Mouse (Mus musculus): ENCODE results near the gene Kazn. TPM values are rescaled to one million over a fixed set of nuclear protein-coding genes. Genes with fewer than 3 reads are reported as not detected.
A peak's percentile ranks its signal among the peaks of the same experiment; 100 is the strongest.

Kazn gene
- polyA plus RNA-seq, 1 experiment from 2014 or later = 4.2 TPM

DNA sequence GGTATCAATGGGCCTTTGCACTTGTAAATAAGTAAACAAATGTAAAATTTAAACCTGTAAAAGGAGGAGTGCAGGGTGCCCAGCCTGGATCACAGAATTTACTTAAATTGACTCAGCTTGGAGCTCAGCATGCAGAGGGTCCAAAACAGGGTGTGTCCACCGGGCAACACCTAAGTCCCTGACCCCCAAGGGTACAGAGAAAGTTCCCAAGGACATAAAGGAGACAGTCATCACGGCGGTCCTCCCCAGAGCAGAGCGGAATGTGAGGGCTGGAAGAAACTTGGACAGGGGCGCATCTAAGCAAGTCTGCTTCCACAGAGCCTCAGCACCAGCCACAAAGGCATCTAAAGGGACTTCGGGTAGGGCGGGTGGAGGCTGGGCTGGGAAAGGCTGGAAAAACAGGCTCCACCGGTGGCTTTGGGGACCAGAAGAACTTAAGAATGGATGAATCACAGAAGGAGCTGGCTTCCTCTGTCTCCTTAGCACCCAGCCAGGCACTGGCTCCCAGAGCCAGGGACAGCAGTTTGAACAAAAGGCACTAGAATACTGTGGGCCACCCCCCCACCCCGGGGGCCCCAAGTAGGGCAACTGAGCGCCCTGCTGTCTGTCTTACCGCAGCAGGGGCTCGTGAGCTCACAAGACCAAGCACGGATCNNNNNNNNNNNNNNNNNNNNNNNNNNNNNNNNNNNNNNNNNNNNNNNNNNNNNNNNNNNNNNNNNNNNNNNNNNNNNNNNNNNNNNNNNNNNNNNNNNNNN lies 10.2 kb downstream of the Kazn start:
- H3K4me3 ChIP-seq (ENCODE audit: control insufficient read depth in 1 of 2, insufficient read depth in 1 of 2, low read depth in 1 of 2, low read length in 2 of 2) = no peak overlapping the region
- no peaks in the 10 kb centered on the region for H3K36me3 ChIP-seq (ENCODE audit: control insufficient read depth, insufficient read depth, low read length)
- no peaks in the 10 kb centered on the region for H3K9me3 ChIP-seq (ENCODE audit: control insufficient read depth, low read length)
- H3K27me3 ChIP-seq (ENCODE audit: control insufficient read depth, insufficient read depth, low read length) = no peaks in the 10 kb centered on the region
- peak overlapping the region; percentile 34 to 47; a peak in 3 of 4 replicates for H3K27ac ChIP-seq (replicated peaks in 1 of 2; ENCODE audit: control insufficient read depth in 1 of 2, insufficient read depth in 1 of 2, low read depth in 2 of 2, low read length in 2 of 2)
- peak overlapping the region; percentile 14; the same call in 1 of the 2 replicates for H3K9ac ChIP-seq (ENCODE audit: low read length)
- H3K4me1 ChIP-seq (ENCODE audit: control insufficient read depth in 2 of 2, insufficient read depth in 2 of 2, low read length in 2 of 2) = peaks cover 33 to 40% of the 10 kb centered on the region in 2 experiments
- WGBS = 16% methylated on average over 13 of the region's 13 CpGs
- peak overlapping the region; percentile 42 for H3K4me2 ChIP-seq (ENCODE audit: low read length)
- peak; percentile 27; the same call in 1 of the 2 replicates for ATAC-seq (ENCODE audit: insufficient number of reproducible peaks, insufficient read depth, low FRiP score, low read depth)

- Histone ChIP-seq H3K36me3 (ENCODE audit: control insufficient read depth, insufficient read depth, low read length) (no peaks in the 10 kb centered on the region), H3K9ac (ENCODE audit: low read length) (peak overlapping the region; percentile 23; the same call in 1 of the 2 replicates), H3K9me3 (ENCODE audit: control insufficient read depth, low read length) (no peaks in the 10 kb centered on the region), H3K4me3 (ENCODE audit: control insufficient read depth in 1 of 2, insufficient read depth in 1 of 2, low read depth in 1 of 2, low read length in 2 of 2) (no peak overlapping the region), H3K4me1 (ENCODE audit: control insufficient read depth in 2 of 2, insufficient read depth in 2 of 2, low read length in 2 of 2) (peaks cover 56 to 61% of the 10 kb centered on the region in 2 experiments), H3K27me3 (ENCODE audit: control insufficient read depth, insufficient read depth, low read length) (no peaks in the 10 kb centered on the region), H3K27ac (replicated peaks in 1 of 2; ENCODE audit: control insufficient read depth in 1 of 2, insufficient read depth in 1 of 2, low read depth in 2 of 2, low read length in 2 of 2) (no peak overlapping the region; a peak in 1 of 4 replicates), H3K4me2 (ENCODE audit: low read length) (no peak overlapping the region)
- WGBS = 54% methylated on average over 9 of the region's 9 CpGs
- ATAC-seq (ENCODE audit: insufficient number of reproducible peaks, insufficient read depth, low FRiP score, low read depth) = no peak
These were observed 15.1 kb downstream of the Kazn start for GRCm38 (mm10) chr4:142223898-142224645.

GRCm38 (mm10) chr4:142222385-142222784 lies 16.8 kb downstream of the Kazn start:
- H3K27ac ChIP-seq (replicated peaks in 1 of 2; ENCODE audit: control insufficient read depth in 1 of 2, insufficient read depth in 1 of 2, low read depth in 2 of 2, low read length in 2 of 2) = peak overlapping the region in 1 of 2 experiments; percentile 46; a peak in 1 of 4 replicates
- ATAC-seq (ENCODE audit: insufficient number of reproducible peaks, insufficient read depth, low FRiP score, low read depth) = no peak
- no peak overlapping the region for H3K4me2 ChIP-seq (ENCODE audit: low read length)
- no peaks in the 10 kb centered on the region for H3K9me3 ChIP-seq (ENCODE audit: control insufficient read depth, low read length)
- H3K9ac ChIP-seq (ENCODE audit: low read length) = no peak overlapping the region
- peaks cover 47 to 54% of the 10 kb centered on the region in 2 experiments for H3K4me1 ChIP-seq (ENCODE audit: control insufficient read depth in 2 of 2, insufficient read depth in 2 of 2, low read length in 2 of 2)
- no peaks in the 10 kb centered on the region for H3K27me3 ChIP-seq (ENCODE audit: control insufficient read depth, insufficient read depth, low read length)
- no peaks in the 10 kb centered on the region for H3K36me3 ChIP-seq (ENCODE audit: control insufficient read depth, insufficient read depth, low read length)
- 59% methylated on average over 1 of the region's 1 CpGs for WGBS
- H3K4me3 ChIP-seq (ENCODE audit: control insufficient read depth in 1 of 2, insufficient read depth in 1 of 2, low read depth in 1 of 2, low read length in 2 of 2) = no peak overlapping the region

DNA sequence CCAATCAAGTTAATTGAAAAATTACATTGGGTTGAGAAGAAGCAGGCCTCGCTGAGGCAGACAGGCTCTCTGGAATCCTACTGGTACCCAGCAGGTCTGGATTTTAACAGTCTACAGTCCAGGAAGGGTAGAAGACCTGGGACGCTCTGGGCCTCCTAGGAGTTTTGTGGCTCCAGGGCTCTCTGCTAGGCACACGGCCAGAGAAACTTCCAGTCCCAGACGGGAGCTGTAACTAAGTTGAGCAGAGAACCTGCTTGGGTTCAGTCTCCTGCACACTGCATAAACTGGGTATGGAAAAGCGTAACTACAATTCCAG lies 17.5 kb downstream of the Kazn start:
- ATAC-seq (ENCODE audit: insufficient number of reproducible peaks, insufficient read depth, low FRiP score, low read depth) = no peak
- no peaks in the 10 kb centered on the region for H3K9me3 ChIP-seq (ENCODE audit: control insufficient read depth, low read length)
- peaks cover 47 to 54% of the 10 kb centered on the region in 2 experiments for H3K4me1 ChIP-seq (ENCODE audit: control insufficient read depth in 2 of 2, insufficient read depth in 2 of 2, low read length in 2 of 2)

GRCm38 (mm10) chr4:142221025-142221756 lies 18.0 kb downstream of the Kazn start:
- no peak; the same call in 1 of the 2 replicates for ATAC-seq (ENCODE audit: insufficient number of reproducible peaks, insufficient read depth, low FRiP score, low read depth)
- no peaks in the 10 kb centered on the region for H3K9me3 ChIP-seq (ENCODE audit: control insufficient read depth, low read length)
- peak overlapping the region; percentile 43 to 46; a peak in 3 of 4 replicates for H3K27ac ChIP-seq (replicated peaks in 1 of 2; ENCODE audit: control insufficient read depth in 1 of 2, insufficient read depth in 1 of 2, low read depth in 2 of 2, low read length in 2 of 2)
- peaks cover 47 to 54% of the 10 kb centered on the region in 2 experiments for H3K4me1 ChIP-seq (ENCODE audit: control insufficient read depth in 2 of 2, insufficient read depth in 2 of 2, low read length in 2 of 2)
- H3K4me2 ChIP-seq (ENCODE audit: low read length) = no peak overlapping the region
- no peak overlapping the region for H3K4me3 ChIP-seq (ENCODE audit: control insufficient read depth in 1 of 2, insufficient read depth in 1 of 2, low read depth in 1 of 2, low read length in 2 of 2)
- no peak overlapping the region for H3K9ac ChIP-seq (ENCODE audit: low read length)
- H3K36me3 ChIP-seq (ENCODE audit: control insufficient read depth, insufficient read depth, low read length) = no peaks in the 10 kb centered on the region
- 42% methylated on average over 18 of the region's 18 CpGs for WGBS
- H3K27me3 ChIP-seq (ENCODE audit: control insufficient read depth, insufficient read depth, low read length) = no peaks in the 10 kb centered on the region

More for the DNA sequence above, 17.5 kb downstream of the Kazn start:
- Histone ChIP-seq H3K27ac (replicated peaks in 1 of 2; ENCODE audit: control insufficient read depth in 1 of 2, insufficient read depth in 1 of 2, low read depth in 2 of 2, low read length in 2 of 2) (peak overlapping the region; percentile 15 to 46; a peak in 2 of 4 replicates), H3K36me3 (ENCODE audit: control insufficient read depth, insufficient read depth, low read length) (no peaks in the 10 kb centered on the region), H3K27me3 (ENCODE audit: control insufficient read depth, insufficient read depth, low read length) (no peaks in the 10 kb centered on the region), H3K9ac (ENCODE audit: low read length) (no peak overlapping the region), H3K4me2 (ENCODE audit: low read length) (no peak overlapping the region), H3K4me3 (ENCODE audit: control insufficient read depth in 1 of 2, insufficient read depth in 1 of 2, low read depth in 1 of 2, low read length in 2 of 2) (no peak overlapping the region)
- 29% methylated on average over 5 of the region's 5 CpGs for WGBS

DNA sequence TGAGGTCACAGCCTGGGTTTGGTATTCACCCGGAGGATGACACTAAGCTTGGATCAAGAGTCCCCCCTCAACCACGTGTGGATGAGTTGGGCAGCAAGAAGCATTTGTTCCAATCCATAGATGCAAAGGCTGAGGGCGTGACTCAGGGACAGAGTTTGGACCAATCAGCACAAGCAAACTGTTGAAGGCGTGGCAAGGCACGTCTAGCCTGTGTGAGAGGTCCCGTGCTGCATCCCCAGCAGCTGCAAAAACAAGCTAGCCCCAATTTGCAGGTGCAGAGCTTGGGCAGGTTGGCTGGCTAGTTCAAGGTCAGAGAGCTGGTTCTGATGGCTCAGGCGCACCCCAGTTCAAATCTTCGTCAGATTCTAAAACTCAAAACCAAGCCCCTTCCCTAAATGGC lies 20.2 kb downstream of the Kazn start:
- no peak overlapping the region for H3K4me2 ChIP-seq (ENCODE audit: low read length)
- no peak for ATAC-seq (ENCODE audit: insufficient number of reproducible peaks, insufficient read depth, low FRiP score, low read depth)
- no peak overlapping the region for H3K9ac ChIP-seq (ENCODE audit: low read length)
- H3K9me3 ChIP-seq (ENCODE audit: control insufficient read depth, low read length) = no peaks in the 10 kb centered on the region
- 76% methylated on average over 8 of the region's 8 CpGs for WGBS
- no peaks in the 10 kb centered on the region for H3K27me3 ChIP-seq (ENCODE audit: control insufficient read depth, insufficient read depth, low read length)
- no peak overlapping the region for H3K4me3 ChIP-seq (ENCODE audit: control insufficient read depth in 1 of 2, insufficient read depth in 1 of 2, low read depth in 1 of 2, low read length in 2 of 2)
- no peak overlapping the region for H3K27ac ChIP-seq (replicated peaks in 1 of 2; ENCODE audit: control insufficient read depth in 1 of 2, insufficient read depth in 1 of 2, low read depth in 2 of 2, low read length in 2 of 2)
- peaks cover 36 to 40% of the 10 kb centered on the region in 2 experiments for H3K4me1 ChIP-seq (ENCODE audit: control insufficient read depth in 2 of 2, insufficient read depth in 2 of 2, low read length in 2 of 2)
- no peaks in the 10 kb centered on the region for H3K36me3 ChIP-seq (ENCODE audit: control insufficient read depth, insufficient read depth, low read length)

- peaks cover 21 to 25% of the 10 kb centered on the region in 2 experiments for H3K4me1 ChIP-seq (ENCODE audit: control insufficient read depth in 2 of 2, insufficient read depth in 2 of 2, low read length in 2 of 2)
- H3K4me3 ChIP-seq (ENCODE audit: control insufficient read depth in 1 of 2, insufficient read depth in 1 of 2, low read depth in 1 of 2, low read length in 2 of 2) = no peak overlapping the region
- H3K27me3 ChIP-seq (ENCODE audit: control insufficient read depth, insufficient read depth, low read length) = no peaks in the 10 kb centered on the region
- H3K9ac ChIP-seq (ENCODE audit: low read length) = no peak overlapping the region
- H3K36me3 ChIP-seq (ENCODE audit: control insufficient read depth, insufficient read depth, low read length) = no peaks in the 10 kb centered on the region
- H3K9me3 ChIP-seq (ENCODE audit: control insufficient read depth, low read length) = no peaks in the 10 kb centered on the region
- no peak overlapping the region for H3K27ac ChIP-seq (replicated peaks in 1 of 2; ENCODE audit: control insufficient read depth in 1 of 2, insufficient read depth in 1 of 2, low read depth in 2 of 2, low read length in 2 of 2)
- 73% methylated on average over 6 of the region's 6 CpGs for WGBS
- ATAC-seq (ENCODE audit: insufficient number of reproducible peaks, insufficient read depth, low FRiP score, low read depth) = no peak
- no peak overlapping the region for H3K4me2 ChIP-seq (ENCODE audit: low read length)
These were observed 22.2 kb downstream of the Kazn start for GRCm38 (mm10) chr4:142217048-142217447.

Measured in heart, embryonic 14.5 days (tissue).